Mouse (Mus musculus) stomach, embryonic 15.5 days (tissue): Measurements from ENCODE around the gene D10Wsu102e. TPM values are rescaled to one million over a fixed set of nuclear protein-coding genes. Genes with fewer than 3 reads are reported as not detected.
"Not testable (repeated sequence)": the region's sequence is repeated elsewhere in the genome, so short reads cannot be mapped to it uniquely, and the experiment has no call there.

Experiments
- ATAC-seq: fragments of 200-750 bp; cut with Nextera tagmentation; 2 replicates; pipeline ENCODE4 v1.8.0; 2017; ENCODE audit warnings: low read depth, moderate number of reproducible peaks, moderate TSS enrichment; ENCODE audit not compliant: insufficient read depth, low FRiP score
- H3K27ac ChIP-seq: fragments of 300-500 bp; sonication (generic); 2 replicates; pipeline ENCODE4 v1.5.1; 2015; ENCODE audit warnings: mild to moderate bottlenecking, inconsistent platforms
- H3K27me3 ChIP-seq: fragments of 300-500 bp; sonication (generic); replicated peaks from 2 replicates; pipeline ENCODE4 v1.6.1; 2015; ENCODE audit warnings: inconsistent platforms
- H3K36me3 ChIP-seq: fragments of 300-500 bp; sonication (generic); 2 replicates; pipeline ENCODE4 v1.6.1; 2015; ENCODE audit warnings: inconsistent platforms
- H3K4me1 ChIP-seq: fragments of 300-500 bp; sonication (generic); 2 replicates; pipeline ENCODE4 v1.6.1; 2015; ENCODE audit warnings: inconsistent platforms
- H3K4me2 ChIP-seq: fragments of 300-500 bp; sonication (generic); 2 replicates; pipeline ENCODE4 v1.6.1; 2015; ENCODE audit warnings: mild to moderate bottlenecking, inconsistent platforms
- H3K4me3 ChIP-seq: fragments of 300-500 bp; sonication (generic); replicated peaks from 2 replicates; pipeline ENCODE4 v1.5.1; 2015; ENCODE audit warnings: inconsistent platforms
- H3K9ac ChIP-seq: fragments of 300-500 bp; sonication (generic); 2 replicates; pipeline ENCODE4 v1.6.1; 2015; ENCODE audit warnings: inconsistent platforms
- H3K9me3 ChIP-seq: fragments of 300-500 bp; sonication (generic); 2 replicates; pipeline ENCODE4 v1.6.1; 2016; ENCODE audit warnings: inconsistent platforms
- WGBS: fragments of 180-500 bp; shearing (Covaris S2); methylation state at CpG from one replicate; pipeline ENCODE4 v1.1.7; 2015; 5-methylcytosine and 5-hydroxymethylcytosine counted together
- polyA plus RNA-seq: library from polyadenylated mRNA; unstranded; fragments of >200 nt; fragmentation: Nextera tagmentation; extraction: Ambion mirVana; gene quantifications from 2 replicates; pipeline ENCODE4 v1.2.1, GENCODE M21; 2015

The D10Wsu102e gene
- polyA plus RNA-seq, 1 experiment from 2014 or later, result 0.64 TPM

DNA sequence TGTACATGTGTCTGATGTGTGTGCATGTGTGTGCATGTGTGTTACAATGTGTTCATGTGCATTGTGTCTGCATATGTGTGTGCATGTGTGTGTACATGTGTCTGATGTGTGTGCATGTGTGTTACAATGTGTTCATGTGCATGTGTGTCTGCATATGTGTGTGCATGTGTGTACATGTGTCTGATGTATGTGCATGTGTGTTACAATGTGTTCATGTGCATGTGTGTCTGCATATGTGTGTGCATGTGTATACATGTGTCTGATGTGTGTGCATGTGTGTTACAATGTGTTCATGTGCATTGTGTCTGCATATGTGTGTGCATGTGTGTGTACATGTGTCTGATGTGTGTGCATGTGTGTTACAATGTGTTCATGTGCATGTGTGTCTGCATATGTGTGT is 164.2 kb downstream of the D10Wsu102e start:
- not testable (repeated sequence) for H3K36me3 ChIP-seq, H3K27me3 ChIP-seq, H3K27ac ChIP-seq, ATAC-seq, H3K4me2 ChIP-seq, H3K4me3 ChIP-seq, H3K9ac ChIP-seq, H3K4me1 ChIP-seq, H3K9me3 ChIP-seq

GRCm38 (mm10) chr10:83530384-83530967 is 170.5 kb downstream of the D10Wsu102e start:
- H3K4me3 ChIP-seq, result no peak overlapping the region
- 84% methylated on average over 6 of the region's 6 CpGs for WGBS
- peaks cover 10% of the 10 kb centered on the region; the same call in 1 of the 2 replicates for H3K4me1 ChIP-seq
- H3K9ac ChIP-seq, result no peak overlapping the region
- no peak overlapping the region for H3K27ac ChIP-seq
- no peak for ATAC-seq
- H3K27me3 ChIP-seq, result 0 out of 2 replicates have a peak, but pooled peaks cover 5% of the 10 kb centered on the region
- no peaks in the 10 kb centered on the region for H3K36me3 ChIP-seq
- no peaks in the 10 kb centered on the region for H3K9me3 ChIP-seq
- H3K4me2 ChIP-seq, result no peak overlapping the region

GRCm38 (mm10) chr10:83533258-83533909 is 173.4 kb downstream of the D10Wsu102e start:
- Histone ChIP-seq H3K27ac (no peak overlapping the region), H3K36me3 (no peaks in the 10 kb centered on the region), H3K4me2 (peak overlapping the region; percentile 97), H3K9me3 (no peaks in the 10 kb centered on the region), H3K27me3 (0 out of 2 replicates have a peak, but pooled peaks cover 5% of the 10 kb centered on the region), H3K9ac (peak overlapping the region; percentile 30; the same call in 1 of the 2 replicates), H3K4me1 (peaks cover 10% of the 10 kb centered on the region; the same call in 1 of the 2 replicates), H3K4me3 (peak overlapping the region; percentile 49)
- ATAC-seq, result peak; percentile 41; the same call in 1 of the 2 replicates
- WGBS, result 2% methylated on average over 27 of the region's 27 CpGs

- whole genome bisulfite sequencing, result under 1% methylated on average over 21 of the region's 21 CpGs
- H3K9me3 ChIP-seq, result no peaks in the 10 kb centered on the region
- peak within 1 kb of the TSS; percentile 97 for H3K4me2 ChIP-seq
- H3K27me3 ChIP-seq, result 0 out of 2 replicates have a peak, but pooled peaks cover 5% of the 10 kb centered on the region
- H3K27ac ChIP-seq, result no peak within 1 kb of the TSS
- ATAC-seq, result peak; percentile 93
- peaks cover 10% of the 10 kb centered on the region; the same call in 1 of the 2 replicates for H3K4me1 ChIP-seq
- peak within 1 kb of the TSS; percentile 30; the same call in 1 of the 2 replicates for H3K9ac ChIP-seq
- H3K4me3 ChIP-seq, result peak within 1 kb of the TSS; percentile 49
- no peaks in the 10 kb centered on the region for H3K36me3 ChIP-seq
Observed at GRCm38 (mm10) chr10:83533910-83534283, 173.9 kb downstream of the D10Wsu102e start, which contains the start of gene Aldh1l2. Aldh1l2 (minus strand) TSS chr10:83534140.

DNA sequence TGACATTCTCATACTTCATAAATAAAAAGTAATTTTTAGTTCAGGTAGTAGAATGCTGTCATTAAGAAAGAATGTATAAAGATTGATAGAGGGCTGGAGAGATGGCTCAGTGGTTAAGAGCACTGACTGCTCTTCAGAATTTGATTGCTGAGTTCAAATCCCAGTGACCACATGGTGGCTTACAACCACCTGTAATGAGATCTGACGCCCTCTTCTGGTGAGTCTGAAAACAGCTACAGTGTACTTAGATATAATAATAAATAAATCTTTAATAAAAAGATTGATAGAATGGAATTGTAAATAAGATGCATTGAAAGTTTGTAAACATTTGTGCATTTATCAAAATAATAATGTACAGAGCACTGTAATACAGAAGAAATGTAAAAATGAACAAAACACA is 176.4 kb downstream of the D10Wsu102e start:
- H3K4me3 ChIP-seq, result no peak overlapping the region
- H3K4me2 ChIP-seq, result no peak overlapping the region
- no peaks in the 10 kb centered on the region for H3K36me3 ChIP-seq
- 0 out of 2 replicates have a peak, but pooled peaks cover 5% of the 10 kb centered on the region for H3K27me3 ChIP-seq
- no peak overlapping the region for H3K9ac ChIP-seq
- no peak overlapping the region for H3K27ac ChIP-seq
- no peaks in the 10 kb centered on the region for H3K9me3 ChIP-seq
- WGBS, result 9% methylated on average over 1 of the region's 1 CpGs
- no peak for ATAC-seq
- H3K4me1 ChIP-seq, result peaks cover 10% of the 10 kb centered on the region; the same call in 1 of the 2 replicates

Other genes with a start within 250 kb of the D10Wsu102e start
- gene Slc41a2, start 22.3 kb upstream of the D10Wsu102e start, polyA plus RNA-seq, result 0.86 and 1.4 TPM in 2 replicates
- gene Aldh1l2, start 173.9 kb downstream of the D10Wsu102e start, polyA plus RNA-seq, result 2.4 and 2.7 TPM in 2 replicates
- gene Washc4, start 183.5 kb downstream of the D10Wsu102e start, polyA plus RNA-seq, result 35.7 and 39.1 TPM in 2 replicates